Mouse (Mus musculus) C3H10T1/2 (cell line): ENCODE data around the gene Syce3. TPM values are rescaled to one million over a fixed set of nuclear protein-coding genes. Genes with fewer than 3 reads are reported as not detected.

Experiments used
- polyA plus RNA-seq, 2 experiments: library from polyadenylated mRNA; unstranded; fragments of >200 nt; fragmentation: generic; extraction: Trizol; gene quantifications; one replicate each; pipeline ENCODE4 v1.2.1; 2012; ENCODE audit warnings: missing spikeins in 2 of 2

Syce3 gene
- not detected for polyA plus RNA-seq

GRCm38 (mm10) chr15:89410118-89410517 is at the start of gene Syce3:
Gene Syce3 (minus strand): TSS chr15:89410503.

GRCm38 (mm10) chr15:89453865-89454478 is 43.7 kb upstream of the Syce3 start, which contains the start of gene Mapk8ip2:
Gene Mapk8ip2 (plus strand): TSS chr15:89453913.

GRCm38 (mm10) chr15:89429352-89430221 is 19.3 kb upstream of the Syce3 start, which contains the start of the genes C730034F03Rik, Gm44502 and Chkb:
Gene C730034F03Rik (plus strand): TSS chr15:89429589.
Gene Gm44502 (minus strand): TSS chr15:89429696.
Gene Chkb (minus strand): TSS chr15:89429908.

GRCm38 (mm10) chr15:89425711-89426121 is 15.4 kb upstream of the Syce3 start, which contains the start of gene Cpt1b:
Gene Cpt1b (minus strand): TSS chr15:89425863.

DNA sequence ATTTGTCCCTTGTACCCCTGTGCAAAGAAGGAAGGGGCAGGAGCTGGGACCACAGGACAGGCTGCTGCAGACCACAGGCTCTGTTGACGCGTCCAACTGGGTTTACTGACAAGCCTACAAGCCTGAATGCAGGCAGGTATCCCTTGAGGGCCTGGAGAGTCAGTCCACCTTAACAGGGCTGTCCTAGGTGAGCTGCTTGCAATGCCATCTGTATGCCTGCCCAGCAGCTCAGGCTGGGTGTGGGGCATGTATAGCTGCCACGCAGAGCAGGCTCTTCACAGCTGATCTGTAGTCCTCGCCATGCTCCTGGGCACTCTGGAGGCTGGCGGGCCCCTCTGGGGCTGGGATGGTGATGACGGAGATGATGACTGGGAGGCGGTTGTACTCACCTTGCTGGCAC is 25.7 kb downstream of the Syce3 start, which contains the start of gene Klhdc7b:
Klhdc7b (plus strand) TSS at position 301 of the 400 bp plus-strand sequence.

DNA sequence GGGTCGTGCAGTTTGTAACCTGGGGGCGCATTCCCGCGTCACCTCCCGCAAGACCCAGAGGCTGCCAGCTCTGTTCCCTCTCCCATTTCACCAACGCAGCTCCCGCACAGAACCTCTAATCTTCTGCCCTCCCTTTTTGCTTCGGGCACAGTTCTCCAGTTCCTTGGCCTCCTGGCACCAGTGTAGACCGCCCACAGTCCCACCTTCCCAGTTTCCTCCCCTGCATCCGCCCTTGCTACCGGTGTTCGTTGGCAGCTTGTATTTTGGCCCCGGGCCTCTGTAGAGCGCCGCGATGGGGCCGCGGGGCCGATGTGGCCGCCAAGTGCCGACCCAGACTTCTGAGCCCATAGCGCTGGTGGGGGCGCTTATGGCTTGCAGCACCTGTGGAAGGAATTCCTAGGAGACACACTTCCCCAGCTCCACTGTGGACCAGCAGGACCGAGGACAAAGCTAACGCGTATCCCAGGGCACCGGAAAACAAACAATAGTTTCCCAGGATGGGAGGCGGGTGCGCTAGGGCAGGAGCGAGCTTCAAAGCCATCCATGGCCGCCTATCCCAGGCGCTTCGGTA is 31.4 kb downstream of the Syce3 start, which contains the start of gene Odf3b:
Odf3b (minus strand) TSS at position 452 of the 571 bp plus-strand sequence.

GRCm38 (mm10) chr15:89376957-89377356 is 33.3 kb downstream of the Syce3 start, which contains the start of gene Tymp:
Gene Tymp (minus strand): TSS chr15:89377039.

DNA sequence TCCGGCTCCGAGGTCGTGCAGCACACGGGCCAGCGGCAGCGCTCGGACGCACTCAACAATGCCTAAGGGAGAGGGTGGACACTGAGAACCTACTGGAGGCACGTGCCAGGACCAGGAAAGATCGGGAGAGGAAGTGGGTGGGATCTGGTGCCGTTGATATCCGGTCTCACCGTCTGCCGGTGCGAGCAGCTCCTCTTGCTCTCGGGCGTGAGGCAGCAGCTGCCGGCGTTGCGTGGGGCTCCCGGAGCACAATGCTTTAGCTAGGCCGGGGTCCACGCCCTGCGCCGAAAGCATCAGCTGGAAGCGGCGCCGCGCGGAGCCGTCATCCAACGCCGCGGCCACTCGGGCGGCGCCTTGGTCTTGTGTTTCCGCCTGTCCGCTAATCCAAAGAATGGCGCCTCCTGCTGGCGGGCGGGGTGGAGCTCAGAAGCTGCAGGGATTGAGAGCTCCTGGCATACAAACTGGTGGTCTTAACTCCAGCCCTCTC is 36.5 kb downstream of the Syce3 start, which contains the start of gene Sco2:
Sco2 (minus strand) TSS at position 85 of the 487 bp plus-strand sequence.

DNA sequence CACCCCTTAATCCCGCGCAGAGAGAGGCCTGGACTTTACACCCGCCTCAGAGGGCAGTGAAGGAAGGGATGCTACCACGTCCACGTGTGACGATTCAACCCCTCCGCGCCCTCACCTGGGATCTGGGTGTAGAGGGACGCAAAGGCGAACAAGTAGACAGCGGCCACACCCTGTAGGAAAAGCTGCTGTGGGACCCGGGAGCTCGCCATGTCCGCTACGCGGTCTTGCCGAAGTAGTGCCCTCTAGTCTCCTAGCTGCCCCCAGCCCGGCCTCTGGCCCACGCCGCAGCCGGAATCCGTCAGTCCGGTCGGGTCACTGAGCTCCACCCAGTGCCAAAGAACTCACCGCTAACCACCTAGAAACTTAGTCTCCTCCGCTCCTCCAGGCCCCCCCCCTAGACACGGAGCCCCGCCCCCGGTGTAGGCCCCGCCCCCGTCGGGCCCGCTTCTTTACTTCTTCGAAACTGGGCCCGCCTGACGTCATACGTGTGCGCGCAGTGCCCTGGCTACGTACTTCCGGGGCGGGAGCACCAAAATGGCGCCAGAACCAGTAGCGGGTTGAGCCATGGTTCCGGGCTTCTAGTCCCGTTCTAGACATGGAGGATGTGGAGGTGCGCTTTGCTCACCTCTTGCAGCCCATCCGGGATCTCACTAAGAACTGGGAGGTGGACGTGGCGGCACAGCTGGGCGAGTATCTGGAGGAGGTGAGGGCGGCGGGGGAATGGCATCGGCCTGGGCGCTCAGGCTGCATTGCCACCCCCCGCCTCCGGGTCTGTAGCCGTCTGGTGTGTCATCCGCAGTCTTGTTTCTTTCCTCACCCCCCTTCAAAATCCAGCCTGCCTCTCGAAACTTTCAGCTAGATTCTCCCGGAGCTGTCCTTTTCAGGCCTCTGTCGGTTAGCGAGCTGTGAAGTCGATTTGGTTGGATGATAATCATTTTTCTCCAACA is 54.8 kb downstream of the Syce3 start, which contains the start of the genes Lmf2 and Ncaph2:
Lmf2 (minus strand) TSS at position 419 of the 947 bp plus-strand sequence.
Ncaph2 (plus strand) TSS at position 479 of the 947 bp plus-strand sequence.

Other genes with a start within 250 kb of the Syce3 start
- 100 to 1,000 TPM; 252 to 448 TPM for gene Plxnb2, start 229.7 kb downstream of the Syce3 start, polyA plus RNA-seq
- 1 to 10 TPM; 1.6 to 6.5 TPM for gene Dennd6b, start 214.0 kb downstream of the Syce3 start, polyA plus RNA-seq
- gene Ppp6r2, start 198.9 kb downstream of the Syce3 start, polyA plus RNA-seq = 10 to 100 TPM in 1 of 2 experiments, 1 to 10 TPM in 1; 7.8 to 52.7 TPM
- 100 to 1,000 TPM; 132 to 134 TPM for gene Sbf1, start 95.2 kb downstream of the Syce3 start, polyA plus RNA-seq
- under 1 TPM; 0.02 to 0.04 TPM for gene Adm2, start 87.8 kb downstream of the Syce3 start, polyA plus RNA-seq
- not detected for gene Miox, start 76.1 kb downstream of the Syce3 start, polyA plus RNA-seq
- gene Lmf2, start 54.8 kb downstream of the Syce3 start, polyA plus RNA-seq = 100 to 1,000 TPM in 1 of 2 experiments, 10 to 100 TPM in 1; 80.9 to 141 TPM
- gene Ncaph2, start 54.8 kb downstream of the Syce3 start, polyA plus RNA-seq = 100 to 1,000 TPM; 197 to 330 TPM
- 10 to 100 TPM; 19.3 to 37.8 TPM for gene Sco2, start 36.7 kb downstream of the Syce3 start, polyA plus RNA-seq
- 1 to 10 TPM; 3.0 to 3.1 TPM for gene Tymp, start 33.5 kb downstream of the Syce3 start, polyA plus RNA-seq
- gene Odf3b, start 31.2 kb downstream of the Syce3 start, polyA plus RNA-seq = under 1 TPM in 1 of 2 experiments, not detected in 1; 0.17 TPM
- not detected for gene Klhdc7b, start 25.6 kb downstream of the Syce3 start, polyA plus RNA-seq
- 1 to 10 TPM in 1 of 2 experiments, under 1 TPM in 1; 0.13 to 1.8 TPM for gene Cpt1b, start 15.4 kb upstream of the Syce3 start, polyA plus RNA-seq
- 1 to 10 TPM in 1 of 2 experiments, under 1 TPM in 1; 0.19 to 1.8 TPM for gene C730034F03Rik, start 19.1 kb upstream of the Syce3 start, polyA plus RNA-seq
- under 1 TPM in 1 of 2 experiments, not detected in 1; 0.20 TPM for gene Gm44502, start 19.2 kb upstream of the Syce3 start, polyA plus RNA-seq
- gene Chkb, start 19.4 kb upstream of the Syce3 start, polyA plus RNA-seq = 10 to 100 TPM; 28.5 to 71.8 TPM
- under 1 TPM in 1 of 2 experiments, not detected in 1; 0.06 TPM for gene Mapk8ip2, start 43.4 kb upstream of the Syce3 start, polyA plus RNA-seq
- 10 to 100 TPM; 15.9 to 95.8 TPM for gene Arsa, start 66.9 kb upstream of the Syce3 start, polyA plus RNA-seq
- under 1 TPM in 1 of 2 experiments, not detected in 1; 0.07 TPM for gene Shank3, start 89.1 kb upstream of the Syce3 start, polyA plus RNA-seq
- gene Acr, start 157.8 kb upstream of the Syce3 start, polyA plus RNA-seq = not detected
- 10 to 100 TPM; 10.2 to 34.3 TPM for gene Rabl2, start 181.4 kb upstream of the Syce3 start, polyA plus RNA-seq